Mouse (Mus musculus) bone marrow, adult 2 months (tissue): ENCODE data around the gene Smim22.

Experiments used
- CTCF ChIP-seq: fragments of 200-500 bp; IDR thresholded peaks from 2 replicates; pipeline ENCODE4 v1.5.1; 2011; ENCODE audit warnings: low read length, control low read depth; ENCODE audit not compliant: control insufficient read depth, insufficient read depth
- POLR2A ChIP-seq: fragments of 200-500 bp; IDR thresholded peaks from 2 replicates; pipeline ENCODE4 v1.6.1; 2011; ENCODE audit warnings: low read depth, mild to moderate bottlenecking, control low read depth, low read length, borderline replicate concordance; ENCODE audit not compliant: control insufficient read depth

DNA sequence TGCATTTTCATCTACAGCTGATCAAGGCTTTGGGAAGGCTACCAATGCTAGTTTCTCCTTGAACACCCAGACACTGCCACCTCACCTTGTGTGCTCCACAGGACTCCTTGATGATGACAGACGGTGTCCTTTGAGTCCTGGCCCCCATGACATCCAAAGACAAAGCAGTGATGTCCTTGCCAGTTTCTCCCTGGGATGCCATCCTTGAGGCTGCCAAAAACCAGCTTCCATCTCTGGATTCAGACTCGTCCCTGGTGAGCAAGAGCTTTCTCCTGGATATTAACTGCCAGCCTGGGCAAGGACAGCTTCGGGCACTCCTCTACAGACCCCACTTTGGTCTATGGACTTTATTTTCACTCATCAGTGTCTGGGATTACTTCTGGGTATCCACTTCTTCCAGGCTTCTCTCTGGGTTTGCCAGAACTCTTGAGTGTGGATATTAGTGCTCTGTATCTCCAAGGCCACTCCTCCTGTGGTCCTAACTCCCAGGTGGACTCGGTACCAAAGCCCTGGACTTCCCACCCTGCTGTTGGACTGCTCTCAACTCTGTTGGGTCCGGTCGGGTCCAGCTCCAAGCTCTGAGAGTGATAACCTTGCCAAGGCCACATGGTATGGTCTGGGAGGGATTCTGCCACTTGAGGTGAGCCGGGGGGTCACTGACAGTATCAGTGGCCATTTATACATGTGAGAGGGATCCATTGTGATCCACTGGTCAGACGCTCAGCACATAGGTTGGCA lies 41.5 kb upstream of the Smim22 start:
- TF ChIP-seq POLR2A (no peak), CTCF (no peak)
